Mouse (Mus musculus): Measurements from ENCODE around the gene Zfp710. TPM values are rescaled to one million over a fixed set of nuclear protein-coding genes. Genes with fewer than 3 reads are reported as not detected.
"Not testable (repeated sequence)": the region's sequence is repeated elsewhere in the genome, so short reads cannot be mapped to it uniquely, and the experiment has no call there.

Zfp710 gene
- polyA plus RNA-seq, 1 experiment, result 7.7 TPM

GRCm38 (mm10) chr7:80119198-80119597 lies 94.6 kb downstream of the Zfp710 start:
- Histone ChIP-seq H3K4me1 (ENCODE audit: control insufficient read depth, insufficient read depth, low read length) (peaks cover 5% of the 10 kb centered on the region), H3K27ac (ENCODE audit: insufficient read depth, low read length) (no peak overlapping the region), H3K4me3 (ENCODE audit: insufficient read depth, low read length) (no peak overlapping the region)
- TF ChIP-seq POLR2A (IDR thresholded peaks at IDR 0.05; ENCODE audit: low read depth, low read length), result no peak
- TF ChIP-seq CTCF (IDR thresholded peaks at IDR 0.05; ENCODE audit: borderline replicate concordance, insufficient read depth, low read length), result no peak

- TF ChIP-seq CTCF (IDR thresholded peaks at IDR 0.05; ENCODE audit: borderline replicate concordance, insufficient read depth, low read length) (no peak), POLR2A (IDR thresholded peaks at IDR 0.05; ENCODE audit: low read depth, low read length) (no peak)
- Histone ChIP-seq H3K4me3 (ENCODE audit: insufficient read depth, low read length) (no peak overlapping the region), H3K4me1 (ENCODE audit: control insufficient read depth, insufficient read depth, low read length) (peaks cover 5% of the 10 kb centered on the region), H3K27ac (ENCODE audit: insufficient read depth, low read length) (no peak overlapping the region)
Observed at GRCm38 (mm10) chr7:80121083-80121482, 96.5 kb downstream of the Zfp710 start.

GRCm38 (mm10) chr7:80123115-80123514 lies 98.5 kb downstream of the Zfp710 start:
- H3K4me3 ChIP-seq (ENCODE audit: insufficient read depth, low read length), result no peak overlapping the region
- H3K27ac ChIP-seq (ENCODE audit: insufficient read depth, low read length), result no peak overlapping the region
- no peak for TF ChIP-seq CTCF (IDR thresholded peaks at IDR 0.05; ENCODE audit: borderline replicate concordance, insufficient read depth, low read length)
- no peak for TF ChIP-seq POLR2A (IDR thresholded peaks at IDR 0.05; ENCODE audit: low read depth, low read length)
- peaks cover 5% of the 10 kb centered on the region for H3K4me1 ChIP-seq (ENCODE audit: control insufficient read depth, insufficient read depth, low read length)

GRCm38 (mm10) chr7:80123672-80124071 lies 99.1 kb downstream of the Zfp710 start:
- Histone ChIP-seq H3K4me3 (ENCODE audit: insufficient read depth, low read length) (no peak overlapping the region), H3K27ac (ENCODE audit: insufficient read depth, low read length) (no peak overlapping the region), H3K4me1 (ENCODE audit: control insufficient read depth, insufficient read depth, low read length) (peaks cover 5% of the 10 kb centered on the region)
- TF ChIP-seq POLR2A (IDR thresholded peaks at IDR 0.05; ENCODE audit: low read depth, low read length) (no peak), CTCF (IDR thresholded peaks at IDR 0.05; ENCODE audit: borderline replicate concordance, insufficient read depth, low read length) (no peak)

GRCm38 (mm10) chr7:80129278-80129677 lies 104.7 kb downstream of the Zfp710 start:
- no peak for TF ChIP-seq POLR2A (IDR thresholded peaks at IDR 0.05; ENCODE audit: low read depth, low read length)
- TF ChIP-seq CTCF (IDR thresholded peaks at IDR 0.05; ENCODE audit: borderline replicate concordance, insufficient read depth, low read length), result no peak
- Histone ChIP-seq H3K4me3 (ENCODE audit: insufficient read depth, low read length) (no peak overlapping the region), H3K4me1 (ENCODE audit: control insufficient read depth, insufficient read depth, low read length) (peaks cover 12% of the 10 kb centered on the region), H3K27ac (ENCODE audit: insufficient read depth, low read length) (no peak overlapping the region)

- H3K27ac ChIP-seq (ENCODE audit: insufficient read depth, low read length), result peak overlapping the region; percentile 0; the same call in 1 of the 2 replicates
- peaks cover 16% of the 10 kb centered on the region for H3K4me1 ChIP-seq (ENCODE audit: control insufficient read depth, insufficient read depth, low read length)
- H3K4me3 ChIP-seq (ENCODE audit: insufficient read depth, low read length), result no peak overlapping the region
- TF ChIP-seq CTCF (IDR thresholded peaks at IDR 0.05; ENCODE audit: borderline replicate concordance, insufficient read depth, low read length) (no peak), POLR2A (IDR thresholded peaks at IDR 0.05; ENCODE audit: low read depth, low read length) (no peak)
Observed at GRCm38 (mm10) chr7:80130344-80131055, 105.9 kb downstream of the Zfp710 start.

- peaks cover 16% of the 10 kb centered on the region for H3K4me1 ChIP-seq (ENCODE audit: control insufficient read depth, insufficient read depth, low read length)
Observed at GRCm38 (mm10) chr7:80131315-80131714, 106.7 kb downstream of the Zfp710 start.

GRCm38 (mm10) chr7:80132541-80132940 lies 107.9 kb downstream of the Zfp710 start:
- no peak overlapping the region for H3K27ac ChIP-seq (ENCODE audit: insufficient read depth, low read length)
- TF ChIP-seq CTCF (IDR thresholded peaks at IDR 0.05; ENCODE audit: borderline replicate concordance, insufficient read depth, low read length) (peak; percentile 32; the same call in 1 of the 2 replicates), POLR2A (IDR thresholded peaks at IDR 0.05; ENCODE audit: low read depth, low read length) (no peak)
- peaks cover 16% of the 10 kb centered on the region for H3K4me1 ChIP-seq (ENCODE audit: control insufficient read depth, insufficient read depth, low read length)
- no peak overlapping the region for H3K4me3 ChIP-seq (ENCODE audit: insufficient read depth, low read length)

More at GRCm38 (mm10) chr7:80131315-80131714, 106.7 kb downstream of the Zfp710 start:
- not testable (repeated sequence) for H3K27ac ChIP-seq (ENCODE audit: insufficient read depth, low read length); H3K4me3 ChIP-seq (ENCODE audit: insufficient read depth, low read length)

- no peak overlapping the region for H3K27ac ChIP-seq (ENCODE audit: insufficient read depth, low read length)
- no peak for TF ChIP-seq POLR2A (IDR thresholded peaks at IDR 0.05; ENCODE audit: low read depth, low read length)
- no peak for TF ChIP-seq CTCF (IDR thresholded peaks at IDR 0.05; ENCODE audit: borderline replicate concordance, insufficient read depth, low read length)
- H3K4me3 ChIP-seq (ENCODE audit: insufficient read depth, low read length), result no peak overlapping the region
- peaks cover 12% of the 10 kb centered on the region for H3K4me1 ChIP-seq (ENCODE audit: control insufficient read depth, insufficient read depth, low read length)
Observed at GRCm38 (mm10) chr7:80134454-80135172, 110.0 kb downstream of the Zfp710 start.

- H3K27ac ChIP-seq (ENCODE audit: insufficient read depth, low read length), result no peak overlapping the region
- TF ChIP-seq POLR2A (IDR thresholded peaks at IDR 0.05; ENCODE audit: low read depth, low read length) (no peak), CTCF (IDR thresholded peaks at IDR 0.05; ENCODE audit: borderline replicate concordance, insufficient read depth, low read length) (no peak)
- no peak overlapping the region for H3K4me3 ChIP-seq (ENCODE audit: insufficient read depth, low read length)
- H3K4me1 ChIP-seq (ENCODE audit: control insufficient read depth, insufficient read depth, low read length), result peaks cover 10% of the 10 kb centered on the region
Observed at GRCm38 (mm10) chr7:80135173-80135532, 110.5 kb downstream of the Zfp710 start.
